Mouse (Mus musculus) layer of hippocampus, postnatal 25 days (tissue): ENCODE measurements around the gene Smim11. TPM values are rescaled to one million over a fixed set of nuclear protein-coding genes. Genes with fewer than 3 reads are reported as not detected.

Source experiments
- DNase-seq, 2 experiments: peaks; one replicate each; pipeline ENCODE4 v3.0.0; 2022; ENCODE audit warnings: mixed read lengths in 2 of 2, low spot score in 1 of 2; ENCODE audit errors: extremely low spot score in 1 of 2
- total RNA-seq, 2 experiments: library from RNA; stranded (reverse); gene quantifications; 2 replicates each; pipeline ENCODE4 v1.2.3; 2021

The Smim11 gene
- total RNA-seq, 2 experiments from 2014 or later: 19.3 to 21.4 TPM

- no peak for DNase-seq
Observed at GRCm38 (mm10) chr16:92316049-92316738, 15.1 kb downstream of the Smim11 start.

- DNase-seq: peak in 1 of 2 experiments; percentile 53
Observed at GRCm38 (mm10) chr16:92319353-92320109, 18.4 kb downstream of the Smim11 start.

- DNase-seq: no peak
Observed at GRCm38 (mm10) chr16:92320361-92320760, 19.3 kb downstream of the Smim11 start.

GRCm38 (mm10) chr16:92321341-92321740, 20.3 kb downstream of the Smim11 start, which contains the start of gene Fam243:
Gene Fam243 (minus strand): TSS chr16:92321441.
- DNase-seq: no peak

GRCm38 (mm10) chr16:92324309-92325061, 23.4 kb downstream of the Smim11 start:
- no peak for DNase-seq

- no peak for DNase-seq
Observed at GRCm38 (mm10) chr16:92325062-92325406, 23.9 kb downstream of the Smim11 start.

- DNase-seq: no peak
Observed at GRCm38 (mm10) chr16:92327911-92328310, 26.8 kb downstream of the Smim11 start.

- no peak for DNase-seq
Observed at GRCm38 (mm10) chr16:92330966-92331365, 29.9 kb downstream of the Smim11 start.

GRCm38 (mm10) chr16:92334600-92334999, 33.5 kb downstream of the Smim11 start:
- DNase-seq: no peak

- DNase-seq: peak; percentile 52 to 69
Observed at GRCm38 (mm10) chr16:92336280-92336679, 35.2 kb downstream of the Smim11 start.

- peak; percentile 65 to 82 for DNase-seq
Observed at GRCm38 (mm10) chr16:92340612-92341511, 39.8 kb downstream of the Smim11 start.

- DNase-seq: no peak
Observed at GRCm38 (mm10) chr16:92345177-92345576, 44.1 kb downstream of the Smim11 start.

- DNase-seq: no peak
Observed at GRCm38 (mm10) chr16:92346297-92346916, 45.3 kb downstream of the Smim11 start.

- DNase-seq: peak in 1 of 2 experiments; percentile 22
Observed at GRCm38 (mm10) chr16:92348941-92349340, 47.9 kb downstream of the Smim11 start.

GRCm38 (mm10) chr16:92353295-92353694, 52.2 kb downstream of the Smim11 start:
- DNase-seq: no peak

GRCm38 (mm10) chr16:92353897-92354296, 52.8 kb downstream of the Smim11 start:
- no peak for DNase-seq

GRCm38 (mm10) chr16:92355366-92355765, 54.3 kb downstream of the Smim11 start:
- no peak for DNase-seq

- no peak for DNase-seq
Observed at GRCm38 (mm10) chr16:92355982-92356381, 54.9 kb downstream of the Smim11 start.

- DNase-seq: no peak
Observed at GRCm38 (mm10) chr16:92357023-92357422, 55.9 kb downstream of the Smim11 start.

GRCm38 (mm10) chr16:92357566-92357965, 56.5 kb downstream of the Smim11 start:
- no peak for DNase-seq
